Mouse (Mus musculus) neural tube, embryonic 14.5 days (tissue): Measurements from ENCODE around the gene Sowaha. TPM values are rescaled to one million over a fixed set of nuclear protein-coding genes. Genes with fewer than 3 reads are reported as not detected.

Experiments
- ATAC-seq: fragments of 200-750 bp; cut with Nextera tagmentation; 2 replicates; pipeline ENCODE4 v1.8.0; 2017; ENCODE audit warnings: low read depth, mild to moderate bottlenecking, moderate TSS enrichment, moderate library complexity
- H3K27ac ChIP-seq: fragments of 300-500 bp; sonication (generic); 2 replicates; pipeline ENCODE4 v1.5.1; 2014; ENCODE audit warnings: low read depth, mild to moderate bottlenecking, control low read depth, low read length, moderate library complexity, mixed read lengths
- H3K27me3 ChIP-seq: fragments of 300-500 bp; sonication (generic); 2 replicates; pipeline ENCODE4 v1.6.1; 2014; ENCODE audit warnings: low read length; ENCODE audit not compliant: control insufficient read depth, insufficient read depth
- H3K36me3 ChIP-seq: fragments of 300-500 bp; sonication (generic); 2 replicates; pipeline ENCODE4 v1.6.1; 2014; ENCODE audit warnings: low read length, mixed read lengths; ENCODE audit not compliant: control insufficient read depth, insufficient read depth
- H3K4me1 ChIP-seq: fragments of 300-500 bp; sonication (generic); 2 replicates; pipeline ENCODE4 v1.6.1; 2014; ENCODE audit warnings: low read length; ENCODE audit not compliant: control insufficient read depth, insufficient read depth
- H3K4me2 ChIP-seq: fragments of 300-500 bp; sonication (generic); 2 replicates; pipeline ENCODE4 v1.6.1; 2014; ENCODE audit warnings: mild to moderate bottlenecking, low read depth, low read length, control low read depth
- H3K4me3 ChIP-seq: fragments of 300-500 bp; sonication (generic); 2 replicates; pipeline ENCODE4 v1.5.1; 2014; ENCODE audit warnings: low read depth, low read length, control low read depth, mixed read lengths
- H3K9ac ChIP-seq: fragments of 300-500 bp; sonication (generic); replicated peaks from 2 replicates; pipeline ENCODE4 v1.6.1; 2014; ENCODE audit warnings: low read depth, mild to moderate bottlenecking, control low read depth, low read length, mixed read lengths
- H3K9me3 ChIP-seq: fragments of 300-500 bp; sonication (generic); 2 replicates; pipeline ENCODE4 v1.6.1; 2016; ENCODE audit warnings: low read length; ENCODE audit not compliant: control insufficient read depth
- WGBS: fragments of 180-500 bp; shearing (Covaris S2); extraction: QIAGEN DNeasy Blood & Tissue Kit; methylation state at CpG from one replicate; pipeline ENCODE4 v1.1.7; 2014; 5-methylcytosine and 5-hydroxymethylcytosine counted together
- polyA plus RNA-seq: library from polyadenylated mRNA; unstranded; fragments of >200 nt; fragmentation: Nextera tagmentation; extraction: Ambion mirVana; gene quantifications from 2 replicates; pipeline ENCODE4 v1.2.1, GENCODE M21; 2014

The Sowaha gene
- 0.66 and 1.1 TPM in 2 replicates for polyA plus RNA-seq

GRCm38 (mm10) chr11:53479783-53480301, at the start of gene Sowaha, which contains the start of gene Gm9945:
Sowaha (minus strand) TSS chr11:53480274.
Gm9945 (plus strand) TSS chr11:53480166.
- Histone ChIP-seq H3K36me3 (no peaks in the 10 kb centered on the region), H3K27me3 (peaks cover 33% of the 10 kb centered on the region)
- WGBS = 3% methylated on average over 40 of the region's 40 CpGs

GRCm38 (mm10) chr11:53529253-53529557, 49.1 kb upstream of the Sowaha start:
- no peaks in the 10 kb centered on the region for H3K4me1 ChIP-seq
- H3K27me3 ChIP-seq = no peaks in the 10 kb centered on the region
- H3K36me3 ChIP-seq = peaks cover 2% of the 10 kb centered on the region; the same call in 1 of the 2 replicates
- ATAC-seq = no peak
- no peak overlapping the region for H3K4me3 ChIP-seq
- H3K27ac ChIP-seq = no peak overlapping the region
- 76% methylated on average over 6 of the region's 6 CpGs for WGBS
- H3K9me3 ChIP-seq = no peaks in the 10 kb centered on the region
- no peak overlapping the region for H3K4me2 ChIP-seq
- H3K9ac ChIP-seq = no peak overlapping the region

More at GRCm38 (mm10) chr11:53479783-53480301, at the start of gene Sowaha, which contains the start of gene Gm9945:
- Histone ChIP-seq H3K4me2 (peak within 1 kb of the TSS; percentile 77), H3K9ac (peak within 1 kb of the TSS; percentile 52), H3K4me1 (peaks cover 24% of the 10 kb centered on the region), H3K4me3 (peak within 1 kb of the TSS; percentile 41), H3K27ac (no peak within 1 kb of the TSS), H3K9me3 (no peaks in the 10 kb centered on the region)
- peak; percentile 54 for ATAC-seq

- Histone ChIP-seq H3K9ac (no peak overlapping the region), H3K9me3 (no peaks in the 10 kb centered on the region), H3K4me1 (0 out of 2 replicates have a peak, but pooled peaks cover 3% of the 10 kb centered on the region), H3K36me3 (no peaks in the 10 kb centered on the region), H3K4me3 (no peak overlapping the region), H3K27me3 (no peaks in the 10 kb centered on the region), H3K4me2 (no peak overlapping the region), H3K27ac (no peak overlapping the region)
- WGBS = 69% methylated on average over 9 of the region's 9 CpGs
- no peak for ATAC-seq
These were observed 48.6 kb upstream of the Sowaha start for GRCm38 (mm10) chr11:53528397-53529252.

GRCm38 (mm10) chr11:53525461-53525860, 45.4 kb upstream of the Sowaha start:
- Histone ChIP-seq H3K4me1 (peaks cover 17% of the 10 kb centered on the region), H3K4me3 (no peak overlapping the region), H3K4me2 (no peak overlapping the region), H3K36me3 (no peaks in the 10 kb centered on the region), H3K27me3 (no peaks in the 10 kb centered on the region), H3K9me3 (no peaks in the 10 kb centered on the region), H3K27ac (no peak overlapping the region), H3K9ac (no peak overlapping the region)
- ATAC-seq = no peak
- 59% methylated on average over 4 of the region's 4 CpGs for WGBS

- Histone ChIP-seq H3K4me2 (no peak overlapping the region), H3K4me3 (no peak overlapping the region), H3K4me1 (peaks cover 20% of the 10 kb centered on the region), H3K9me3 (no peaks in the 10 kb centered on the region), H3K9ac (no peak overlapping the region), H3K36me3 (no peaks in the 10 kb centered on the region), H3K27me3 (no peaks in the 10 kb centered on the region), H3K27ac (no peak overlapping the region)
- WGBS = 83% methylated on average over 6 of the region's 6 CpGs
- ATAC-seq = no peak
These were observed 44.8 kb upstream of the Sowaha start for GRCm38 (mm10) chr11:53524905-53525304.

- Histone ChIP-seq H3K4me1 (peaks cover 22% of the 10 kb centered on the region), H3K27ac (no peak overlapping the region), H3K4me3 (no peak overlapping the region), H3K27me3 (no peaks in the 10 kb centered on the region; the same call in 1 of the 2 replicates), H3K4me2 (no peak overlapping the region), H3K9me3 (no peaks in the 10 kb centered on the region), H3K36me3 (no peaks in the 10 kb centered on the region), H3K9ac (no peak overlapping the region)
- 86% methylated on average over 14 of the region's 14 CpGs for WGBS
- ATAC-seq = no peak
These were observed 43.7 kb upstream of the Sowaha start for GRCm38 (mm10) chr11:53523545-53524405.

- H3K4me1 ChIP-seq = peaks cover 22% of the 10 kb centered on the region
These were observed 42.9 kb upstream of the Sowaha start for GRCm38 (mm10) chr11:53522930-53523329.

GRCm38 (mm10) chr11:53522362-53522761, 42.3 kb upstream of the Sowaha start:
- no peak overlapping the region for H3K9ac ChIP-seq
- no peak overlapping the region for H3K27ac ChIP-seq
- no peak overlapping the region for H3K4me3 ChIP-seq
- H3K36me3 ChIP-seq = no peaks in the 10 kb centered on the region
- 93% methylated on average over 3 of the region's 3 CpGs for WGBS
- H3K9me3 ChIP-seq = no peaks in the 10 kb centered on the region
- ATAC-seq = no peak
- no peaks in the 10 kb centered on the region; the same call in 1 of the 2 replicates for H3K27me3 ChIP-seq
- no peak overlapping the region for H3K4me2 ChIP-seq
- H3K4me1 ChIP-seq = peaks cover 22% of the 10 kb centered on the region

More at GRCm38 (mm10) chr11:53522930-53523329, 42.9 kb upstream of the Sowaha start:
- H3K27ac ChIP-seq = no peak overlapping the region
- no peaks in the 10 kb centered on the region; the same call in 1 of the 2 replicates for H3K27me3 ChIP-seq
- no peak for ATAC-seq
- H3K4me2 ChIP-seq = no peak overlapping the region
- no peak overlapping the region for H3K4me3 ChIP-seq
- 58% methylated on average over 9 of the region's 9 CpGs for WGBS
- no peaks in the 10 kb centered on the region for H3K9me3 ChIP-seq
- no peak overlapping the region for H3K9ac ChIP-seq
- no peaks in the 10 kb centered on the region for H3K36me3 ChIP-seq
